Mouse (Mus musculus): ENCODE results near the gene Galr2. TPM values are rescaled to one million over a fixed set of nuclear protein-coding genes. Genes with fewer than 3 reads are reported as not detected.
A peak's percentile ranks its signal among the peaks of the same experiment; 100 is the strongest.

Gene Galr2
- total RNA-seq, 2 experiments from 2014 or later: 0.20 to 0.29 TPM

GRCm38 (mm10) chr11:116306126-116306982, 25.6 kb downstream of the Galr2 start:
- peak; percentile 86 to 90 for DNase-seq (ENCODE audit: low spot score in 2 of 2)

GRCm38 (mm10) chr11:116307019-116307725, 26.4 kb downstream of the Galr2 start, which contains the start of gene Exoc7:
Gene Exoc7 (minus strand): TSS chr11:116307233.
- DNase-seq (ENCODE audit: low spot score in 2 of 2): no peak

GRCm38 (mm10) chr11:116307762-116308531, 27.2 kb downstream of the Galr2 start:
- DNase-seq (ENCODE audit: low spot score in 2 of 2): no peak

- DNase-seq (ENCODE audit: low spot score in 2 of 2): no peak
Measured at GRCm38 (mm10) chr11:116309601-116310000, 28.9 kb downstream of the Galr2 start.

- DNase-seq (ENCODE audit: low spot score in 2 of 2): no peak
Measured at GRCm38 (mm10) chr11:116311169-116311568, 30.4 kb downstream of the Galr2 start.

GRCm38 (mm10) chr11:116312359-116312758, 31.6 kb downstream of the Galr2 start:
- DNase-seq (ENCODE audit: low spot score in 2 of 2): no peak

- peak; percentile 95 to 97 for DNase-seq (ENCODE audit: low spot score in 2 of 2)
Measured at GRCm38 (mm10) chr11:116318719-116319659, 38.2 kb downstream of the Galr2 start.

- no peak for DNase-seq (ENCODE audit: low spot score in 2 of 2)
Measured at GRCm38 (mm10) chr11:116326963-116327603, 46.3 kb downstream of the Galr2 start.

- DNase-seq (ENCODE audit: low spot score in 2 of 2): no peak
Measured at GRCm38 (mm10) chr11:116329314-116330210, 48.8 kb downstream of the Galr2 start.

GRCm38 (mm10) chr11:116330211-116330518, 49.4 kb downstream of the Galr2 start:
- DNase-seq (ENCODE audit: low spot score in 2 of 2): no peak

- DNase-seq (ENCODE audit: low spot score in 2 of 2): no peak
Measured at GRCm38 (mm10) chr11:116332232-116332982, 51.7 kb downstream of the Galr2 start.

- no peak for DNase-seq (ENCODE audit: low spot score in 2 of 2)
Measured at GRCm38 (mm10) chr11:116332983-116333270, 52.2 kb downstream of the Galr2 start.

Other genes with a start within 250 kb of the Galr2 start
- 1 to 10 TPM; 1.0 to 1.3 TPM for gene Unc13d, start 203.0 kb upstream of the Galr2 start, total RNA-seq (2021)
- gene Wbp2, start 193.9 kb upstream of the Galr2 start, total RNA-seq (2021): 100 to 1,000 TPM; 163 to 187 TPM
- gene Trim47, start 153.7 kb upstream of the Galr2 start, total RNA-seq (2021): 10 to 100 TPM; 14.6 to 23.5 TPM
- 10 to 100 TPM; 12.9 to 13.1 TPM for gene Trim65, start 149.8 kb upstream of the Galr2 start, total RNA-seq (2021)
- gene Mrpl38, start 142.1 kb upstream of the Galr2 start, total RNA-seq (2021): 100 to 1,000 TPM; 106 to 115 TPM
- gene Fbf1, start 112.8 kb upstream of the Galr2 start, total RNA-seq (2021): 10 to 100 TPM; 30.9 to 42.1 TPM
- gene Ten1, start 82.1 kb upstream of the Galr2 start, total RNA-seq (2021): 10 to 100 TPM; 17.3 to 20.7 TPM
- gene Acox1, start 81.9 kb upstream of the Galr2 start, total RNA-seq (2021): 100 to 1,000 TPM; 208 to 244 TPM
- gene Evpl, start 42.9 kb upstream of the Galr2 start, total RNA-seq (2021): 1 to 10 TPM in 1 of 2 experiments, under 1 TPM in 1; 0.56 to 1.0 TPM
- gene Srp68, start 6.7 kb upstream of the Galr2 start, total RNA-seq (2021): 10 to 100 TPM; 72.8 to 75.2 TPM
- gene Exoc7, start 26.3 kb downstream of the Galr2 start, total RNA-seq (2021): 10 to 100 TPM; 53.4 to 54.2 TPM
- under 1 TPM; 0.10 to 0.13 TPM for gene Foxj1, start 54.5 kb downstream of the Galr2 start, total RNA-seq (2021)
- 1 to 10 TPM; 3.7 to 6.8 TPM for gene Rnf157, start 132.1 kb downstream of the Galr2 start, total RNA-seq (2021)
- 10 to 100 TPM; 19.1 to 22.5 TPM for gene Ubald2, start 153.2 kb downstream of the Galr2 start, total RNA-seq (2021)
- not detected for gene Qrich2, start 185.3 kb downstream of the Galr2 start, total RNA-seq (2021)
- gene Prpsap1, start 213.3 kb downstream of the Galr2 start, total RNA-seq (2021): 100 to 1,000 TPM in 1 of 2 experiments, 10 to 100 TPM in 1; 67.7 to 102 TPM
- gene Sphk1, start 250.0 kb downstream of the Galr2 start, total RNA-seq (2021): 1 to 10 TPM; 1.9 to 2.5 TPM